Mouse (Mus musculus) midbrain, embryonic 11.5 days (tissue): ENCODE data around the gene Sel1l. TPM values are rescaled to one million over a fixed set of nuclear protein-coding genes. Genes with fewer than 3 reads are reported as not detected.

Source experiments
- ATAC-seq: fragments of 200-750 bp; cut with Nextera tagmentation; 2 replicates; pipeline ENCODE4 v1.8.0; 2017; ENCODE audit warnings: moderate TSS enrichment, moderate library complexity; ENCODE audit not compliant: low FRiP score
- DNase-seq: peaks from one replicate; pipeline ENCODE4 v3.0.0; 2015; ENCODE audit warnings: low spot score; ENCODE audit errors: missing footprints
- H3K27ac ChIP-seq: fragments of 300-500 bp; sonication (generic); 2 replicates; pipeline ENCODE4 v1.5.1; 2014; ENCODE audit warnings: low read depth, low read length
- H3K27me3 ChIP-seq: fragments of 300-500 bp; sonication (generic); 2 replicates; pipeline ENCODE4 v1.6.1; 2014; ENCODE audit warnings: mild to moderate bottlenecking, low read length, moderate library complexity, mixed read lengths; ENCODE audit not compliant: control insufficient read depth, insufficient read depth
- H3K36me3 ChIP-seq: fragments of 300-500 bp; sonication (generic); 2 replicates; pipeline ENCODE4 v1.6.1; 2014; ENCODE audit warnings: mild to moderate bottlenecking, low read length, moderate library complexity, mixed read lengths; ENCODE audit not compliant: control insufficient read depth, insufficient read depth
- H3K4me1 ChIP-seq: fragments of 300-500 bp; sonication (generic); 2 replicates; pipeline ENCODE4 v1.6.1; 2014; ENCODE audit warnings: low read length; ENCODE audit not compliant: control insufficient read depth, insufficient read depth
- H3K4me2 ChIP-seq: fragments of 300-500 bp; sonication (generic); 2 replicates; pipeline ENCODE4 v1.6.1; 2014; ENCODE audit warnings: mild to moderate bottlenecking, moderate library complexity
- H3K4me3 ChIP-seq: fragments of 300-500 bp; sonication (generic); 2 replicates; pipeline ENCODE4 v1.5.1; 2014; ENCODE audit warnings: low read depth, low read length
- H3K9ac ChIP-seq: fragments of 300-500 bp; sonication (generic); 2 replicates; pipeline ENCODE4 v1.6.1; 2014; ENCODE audit warnings: low read length
- H3K9me3 ChIP-seq: fragments of 300-500 bp; sonication (generic); 2 replicates; pipeline ENCODE4 v1.6.1; 2016; ENCODE audit warnings: low read length; ENCODE audit not compliant: control insufficient read depth
- WGBS: fragments of 180-500 bp; shearing (Covaris S2); extraction: QIAGEN DNeasy Blood & Tissue Kit; methylation state at CpG from one replicate; pipeline ENCODE4 v1.1.7; 2014; 5-methylcytosine and 5-hydroxymethylcytosine counted together
- microRNA-seq: library from miRNA; unstranded; fragments of <30 nt; microRNA quantifications from one replicate; pipeline ENCODE4, GENCODE M21; 2017
- polyA plus RNA-seq: library from polyadenylated mRNA; unstranded; fragments of >200 nt; fragmentation: Nextera tagmentation; extraction: Ambion mirVana; gene quantifications from 2 replicates; pipeline ENCODE4 v1.2.1, GENCODE M21; 2014

Gene Sel1l
- polyA plus RNA-seq, 1 experiment from 2014 or later, result 82.8 TPM

- Histone ChIP-seq H3K4me1 (no peaks in the 10 kb centered on the region), H3K9me3 (no peaks in the 10 kb centered on the region), H3K4me2 (no peak overlapping the region), H3K27me3 (no peaks in the 10 kb centered on the region), H3K4me3 (no peak overlapping the region), H3K36me3 (no peaks in the 10 kb centered on the region), H3K27ac (no peak overlapping the region), H3K9ac (no peak overlapping the region)
- DNase-seq (no peak), ATAC-seq (no peak)
- 95% methylated on average over 3 of the region's 3 CpGs for WGBS
Observed at GRCm38 (mm10) chr12:91759836-91760235, 89.1 kb downstream of the Sel1l start.

GRCm38 (mm10) chr12:91757854-91758562, 90.9 kb downstream of the Sel1l start:
- Histone ChIP-seq H3K4me2 (no peak overlapping the region), H3K9me3 (no peaks in the 10 kb centered on the region), H3K36me3 (no peaks in the 10 kb centered on the region), H3K4me3 (no peak overlapping the region), H3K27ac (no peak overlapping the region), H3K4me1 (no peaks in the 10 kb centered on the region), H3K9ac (no peak overlapping the region), H3K27me3 (no peaks in the 10 kb centered on the region)
- 87% methylated on average over 13 of the region's 13 CpGs for WGBS
- no peak for DNase-seq
- no peak for ATAC-seq

- no peaks in the 10 kb centered on the region for H3K36me3 ChIP-seq
- DNase-seq (no peak), ATAC-seq (no peak)
- H3K4me1 ChIP-seq, result no peaks in the 10 kb centered on the region
- 71% methylated on average over 5 of the region's 5 CpGs for WGBS
- H3K27ac ChIP-seq, result no peak overlapping the region
- H3K9ac ChIP-seq, result no peak overlapping the region
- no peak overlapping the region for H3K4me3 ChIP-seq
- no peaks in the 10 kb centered on the region for H3K27me3 ChIP-seq
- H3K9me3 ChIP-seq, result no peaks in the 10 kb centered on the region
- no peak overlapping the region for H3K4me2 ChIP-seq
Observed at GRCm38 (mm10) chr12:91756562-91757166, 92.3 kb downstream of the Sel1l start.

Small RNA genes within 50 kb of the gene (microRNA-seq; reads per million reads assigned to microRNA genes)
- not detected for gene Gm22015

Other genes starting within 250 kb of the Sel1l start
- 7.2 and 8.4 TPM in 2 replicates for gene Ston2, start 60.8 kb downstream of the Sel1l start, polyA plus RNA-seq